Mouse (Mus musculus): ENCODE data around the gene Eed. TPM values are rescaled to one million over a fixed set of nuclear protein-coding genes. Genes with fewer than 3 reads are reported as not detected.

Eed gene
- polyA plus RNA-seq (2014; fragmentation: Illumina TruSeq; extraction: RNeasy Lipid Tissue Mini Kit (QIAGEN cat#74804); ENCODE audit: low read depth, low replicate concordance) = 29.9 TPM

GRCm38 (mm10) chr7:89980485-89981422 lies at the start of gene Eed:
Gene Eed, minus strand, starts transcription at chr7:89980983.

GRCm38 (mm10) chr7:89940571-89941463 lies 40.0 kb downstream of the Eed start, which contains the start of gene Hikeshi:
Gene Hikeshi, minus strand, starts transcription at chr7:89941204.

Other genes starting within 250 kb of the Eed start
- not detected for gene Ccdc81, start 77.4 kb downstream of the Eed start, polyA plus RNA-seq (2014; fragmentation: Illumina TruSeq; extraction: RNeasy Lipid Tissue Mini Kit (QIAGEN cat#74804); ENCODE audit: low read depth, low replicate concordance)
- gene Hikeshi, start 39.8 kb downstream of the Eed start, polyA plus RNA-seq (2014; fragmentation: Illumina TruSeq; extraction: RNeasy Lipid Tissue Mini Kit (QIAGEN cat#74804); ENCODE audit: low read depth, low replicate concordance) = 61.3 TPM
- gene Picalm, start 149.2 kb upstream of the Eed start, polyA plus RNA-seq (2014; fragmentation: Illumina TruSeq; extraction: RNeasy Lipid Tissue Mini Kit (QIAGEN cat#74804); ENCODE audit: low read depth, low replicate concordance) = 162 TPM